Mouse (Mus musculus) midbrain, embryonic 10.5 days (tissue): ENCODE measurements at regions not wholly inside any gene's neighbourhood (a gene's known extent, or its start where the extent isn't known, plus 50 kb on each side); places are given as distances from the start of the nearest gene placed in this dataset.
A peak's percentile ranks its signal among the peaks of the same experiment; 100 is the strongest.
"Not testable (repeated sequence)": the region's sequence is repeated elsewhere in the genome, so short reads cannot be mapped to it uniquely, and the experiment has no call there.

Experiments
- DNase-seq: peaks from one replicate; pipeline ENCODE4 v3.0.0-alpha.2; 2017; ENCODE audit warnings: low spot score
- H3K27ac ChIP-seq: fragments of 300-500 bp; sonication (generic); replicated peaks from 2 replicates; pipeline ENCODE4 v1.5.1; 2016; ENCODE audit warnings: mild to moderate bottlenecking
- H3K27me3 ChIP-seq: fragments of 300-500 bp; sonication (generic); 2 replicates; pipeline ENCODE4 v1.6.1; 2016; ENCODE audit warnings: low read depth, mild to moderate bottlenecking; ENCODE audit not compliant: poor library complexity, severe bottlenecking
- H3K36me3 ChIP-seq: fragments of 300-500 bp; sonication (generic); 2 replicates; pipeline ENCODE4 v1.6.1; 2016; ENCODE audit warnings: mild to moderate bottlenecking, moderate library complexity
- H3K4me1 ChIP-seq: fragments of 300-500 bp; sonication (generic); 2 replicates; pipeline ENCODE4 v1.6.1; 2016
- H3K4me3 ChIP-seq: fragments of 300-500 bp; sonication (generic); 2 replicates; pipeline ENCODE4 v1.5.1; 2016; ENCODE audit warnings: mild to moderate bottlenecking, moderate library complexity
- H3K9me3 ChIP-seq: fragments of 300-500 bp; sonication (generic); replicated peaks from 2 replicates; pipeline ENCODE4 v1.6.1; 2016; ENCODE audit warnings: mild to moderate bottlenecking
- WGBS: fragments of 180-500 bp; shearing (Covaris S2); methylation state at CpG from one replicate; pipeline ENCODE4 v1.1.7; 2016; 5-methylcytosine and 5-hydroxymethylcytosine counted together

GRCm38 (mm10) chr5:40177982-40178748, 422.9 kb upstream of the Hs3st1 start:
- Histone ChIP-seq H3K36me3 (no peaks in the 10 kb centered on the region), H3K27me3 (no peaks in the 10 kb centered on the region), H3K4me1 (peaks cover 2% of the 10 kb centered on the region; the same call in 1 of the 2 replicates), H3K9me3 (no peaks in the 10 kb centered on the region), H3K4me3 (no peak overlapping the region), H3K27ac (no peak overlapping the region)
- DNase-seq, result no peak
- 45% methylated on average over 2 of the region's 2 CpGs for WGBS

- no peak for DNase-seq
- no peak overlapping the region for H3K27ac ChIP-seq
- no peaks in the 10 kb centered on the region for H3K27me3 ChIP-seq
- H3K9me3 ChIP-seq, result no peaks in the 10 kb centered on the region
- WGBS, result 90% methylated on average over 3 of the region's 3 CpGs
- H3K36me3 ChIP-seq, result no peaks in the 10 kb centered on the region
- no peak overlapping the region for H3K4me3 ChIP-seq
- no peaks in the 10 kb centered on the region for H3K4me1 ChIP-seq
These were observed 381.5 kb upstream of the Hs3st1 start for GRCm38 (mm10) chr5:40136740-40137285.

GRCm38 (mm10) chr5:40124337-40124736, 369.1 kb upstream of the Hs3st1 start:
- 63% methylated on average over 1 of the region's 1 CpGs for WGBS
- H3K4me3 ChIP-seq, result no peak overlapping the region
- no peak for DNase-seq
- no peak overlapping the region for H3K27ac ChIP-seq
- H3K4me1 ChIP-seq, result no peaks in the 10 kb centered on the region
- H3K27me3 ChIP-seq, result no peaks in the 10 kb centered on the region
- no peaks in the 10 kb centered on the region for H3K36me3 ChIP-seq
- H3K9me3 ChIP-seq, result no peaks in the 10 kb centered on the region

GRCm38 (mm10) chr5:40116849-40117248, 361.6 kb upstream of the Hs3st1 start:
- DNase-seq, result no peak
- Histone ChIP-seq H3K9me3 (no peaks in the 10 kb centered on the region), H3K36me3 (no peaks in the 10 kb centered on the region), H3K4me1 (no peaks in the 10 kb centered on the region), H3K27me3 (no peaks in the 10 kb centered on the region), H3K4me3 (no peak overlapping the region), H3K27ac (no peak overlapping the region)

- DNase-seq, H3K4me1 ChIP-seq, H3K27me3 ChIP-seq, H3K9me3 ChIP-seq, H3K36me3 ChIP-seq, H3K4me3 ChIP-seq, H3K27ac ChIP-seq: not testable (repeated sequence)
- WGBS, result 88% methylated on average over 5 of the region's 5 CpGs
These were observed 334.3 kb upstream of the Hs3st1 start for GRCm38 (mm10) chr5:40089576-40089975.

- Histone ChIP-seq H3K27ac (no peak overlapping the region), H3K9me3 (no peaks in the 10 kb centered on the region), H3K27me3 (no peaks in the 10 kb centered on the region), H3K4me3 (no peak overlapping the region), H3K4me1 (no peaks in the 10 kb centered on the region), H3K36me3 (no peaks in the 10 kb centered on the region)
- 79% methylated on average over 5 of the region's 5 CpGs for WGBS
- DNase-seq, result no peak
These were observed 290.0 kb upstream of the Hs3st1 start for GRCm38 (mm10) chr5:40045288-40045687.

- H3K27ac ChIP-seq, result no peak overlapping the region
- DNase-seq, result no peak
- H3K9me3 ChIP-seq, result no peaks in the 10 kb centered on the region
- WGBS, result 81% methylated on average over 5 of the region's 5 CpGs
- no peaks in the 10 kb centered on the region for H3K27me3 ChIP-seq
- no peak overlapping the region for H3K4me3 ChIP-seq
- H3K36me3 ChIP-seq, result no peaks in the 10 kb centered on the region
- no peaks in the 10 kb centered on the region for H3K4me1 ChIP-seq
These were observed 279.2 kb upstream of the Hs3st1 start for GRCm38 (mm10) chr5:40034452-40034851.

GRCm38 (mm10) chr5:40033686-40034085, 278.4 kb upstream of the Hs3st1 start:
- DNase-seq, result no peak
- H3K4me3 ChIP-seq, result no peak overlapping the region
- no peaks in the 10 kb centered on the region for H3K4me1 ChIP-seq
- no peak overlapping the region for H3K27ac ChIP-seq
- H3K36me3 ChIP-seq, result no peaks in the 10 kb centered on the region
- no peaks in the 10 kb centered on the region for H3K9me3 ChIP-seq
- WGBS, result 79% methylated on average over 2 of the region's 2 CpGs
- H3K27me3 ChIP-seq, result no peaks in the 10 kb centered on the region

- no peaks in the 10 kb centered on the region for H3K36me3 ChIP-seq
- H3K4me1 ChIP-seq, result no peaks in the 10 kb centered on the region
- no peaks in the 10 kb centered on the region for H3K27me3 ChIP-seq
- H3K27ac ChIP-seq, result no peak overlapping the region
- no peaks in the 10 kb centered on the region for H3K9me3 ChIP-seq
- 83% methylated on average over 6 of the region's 6 CpGs for WGBS
- DNase-seq, result no peak
- no peak overlapping the region for H3K4me3 ChIP-seq
These were observed 275.0 kb upstream of the Hs3st1 start for GRCm38 (mm10) chr5:40030261-40030660.

- no peaks in the 10 kb centered on the region for H3K36me3 ChIP-seq
- no peaks in the 10 kb centered on the region for H3K4me1 ChIP-seq
- H3K4me3 ChIP-seq, result no peak overlapping the region
- no peak for DNase-seq
- WGBS, result 89% methylated on average over 14 of the region's 14 CpGs
- no peak overlapping the region for H3K27ac ChIP-seq
- H3K27me3 ChIP-seq, result no peaks in the 10 kb centered on the region
- H3K9me3 ChIP-seq, result no peaks in the 10 kb centered on the region
These were observed 260.7 kb upstream of the Hs3st1 start for GRCm38 (mm10) chr5:40015946-40016345.

- peak; percentile 17 for DNase-seq
- Histone ChIP-seq H3K4me1 (peaks cover 18% of the 10 kb centered on the region), H3K27ac (peak overlapping the region; percentile 55), H3K4me3 (no peak overlapping the region), H3K36me3 (no peaks in the 10 kb centered on the region), H3K27me3 (no peaks in the 10 kb centered on the region), H3K9me3 (no peaks in the 10 kb centered on the region)
- 3% methylated on average over 1 of the region's 1 CpGs for WGBS
These were observed 232.8 kb upstream of the Hs3st1 start for GRCm38 (mm10) chr5:39988039-39988438.

- H3K27me3 ChIP-seq, result no peaks in the 10 kb centered on the region
- no peak overlapping the region for H3K27ac ChIP-seq
- H3K9me3 ChIP-seq, result no peaks in the 10 kb centered on the region
- no peaks in the 10 kb centered on the region for H3K4me1 ChIP-seq
- no peaks in the 10 kb centered on the region for H3K36me3 ChIP-seq
- DNase-seq, result no peak
- H3K4me3 ChIP-seq, result no peak overlapping the region
These were observed 209.1 kb upstream of the Hs3st1 start for GRCm38 (mm10) chr5:39964371-39964770.

- no peak overlapping the region for H3K4me3 ChIP-seq
- H3K27ac ChIP-seq, result no peak overlapping the region
- no peaks in the 10 kb centered on the region for H3K9me3 ChIP-seq
- H3K36me3 ChIP-seq, result no peaks in the 10 kb centered on the region
- DNase-seq, result peak; percentile 22
- H3K4me1 ChIP-seq, result no peaks in the 10 kb centered on the region
- 43% methylated on average over 4 of the region's 4 CpGs for WGBS
- H3K27me3 ChIP-seq, result no peaks in the 10 kb centered on the region
These were observed 205.7 kb upstream of the Hs3st1 start for GRCm38 (mm10) chr5:39960981-39961380.
